Mouse (Mus musculus): Measurements from ENCODE around the gene Mpi. TPM values are rescaled to one million over a fixed set of nuclear protein-coding genes. Genes with fewer than 3 reads are reported as not detected.
A peak's percentile ranks its signal among the peaks of the same experiment; 100 is the strongest.

Gene Mpi
- polyA plus RNA-seq, 1 experiment, result 89.6 TPM

DNA sequence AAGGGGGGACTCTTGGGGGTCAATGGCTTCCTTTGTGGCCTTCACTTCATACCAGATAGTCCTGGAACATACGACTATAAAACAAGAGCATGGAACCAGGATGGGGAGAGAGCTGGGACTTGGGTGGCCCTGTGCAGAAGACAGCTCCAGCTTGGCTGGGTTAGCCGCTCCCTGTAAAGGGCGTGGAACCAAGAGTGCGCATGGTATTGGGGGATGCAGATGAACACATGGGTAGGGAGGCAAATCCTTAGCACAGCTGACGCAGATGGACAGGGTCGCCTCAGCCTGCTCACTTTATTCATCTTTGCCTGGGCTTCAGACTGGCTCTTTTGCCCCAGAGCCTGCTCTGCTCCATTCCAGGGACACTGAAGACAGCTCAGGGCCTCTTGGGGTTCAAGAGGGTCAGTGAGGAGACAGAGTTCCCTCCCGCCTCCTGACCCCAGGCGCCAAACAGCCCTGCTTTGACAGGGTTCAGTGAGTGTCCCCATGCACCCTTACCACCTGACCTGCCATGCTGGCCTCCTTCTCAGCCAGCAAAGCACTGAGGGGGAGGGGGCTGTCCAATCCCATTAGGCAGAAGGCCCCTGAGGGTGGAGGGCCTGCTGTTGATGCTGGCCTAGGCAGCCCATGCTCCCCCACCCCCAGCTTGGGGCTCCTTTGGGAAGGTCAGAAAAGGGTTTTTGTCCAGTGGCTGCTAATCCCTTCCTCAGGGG is 46.4 kb upstream of the Mpi start:
- no peak overlapping the region for H3K4me3 ChIP-seq
- H3K79me2 ChIP-seq (ENCODE audit: control insufficient read depth, insufficient read depth), result no peaks in the 10 kb centered on the region
- TF ChIP-seq MYOD1 (IDR thresholded peaks at IDR 0.05; ENCODE audit: control insufficient read depth in 1 of 3, insufficient read length in 2 of 3, low read depth in 2 of 3) (peak in 2 of 3 experiments; percentile 2 to 19), POLR2A (IDR thresholded peaks at IDR 0.05; ENCODE audit: insufficient read length, low read depth) (peak; percentile 10), TCF12 (IDR thresholded peaks at IDR 0.05; ENCODE audit: insufficient read depth, poor library complexity, severe bottlenecking) (no peak), CEBPB (IDR thresholded peaks at IDR 0.05; ENCODE audit: insufficient read depth, poor library complexity, severe bottlenecking) (no peak), MYOG (IDR thresholded peaks at IDR 0.05; ENCODE audit: control insufficient read depth in 1 of 3, insufficient read depth in 1 of 3, insufficient read length in 2 of 3, low read depth in 2 of 3) (peak in 1 of 3 experiments; percentile 36), POLR2AphosphoS2 (IDR thresholded peaks at IDR 0.05; ENCODE audit: insufficient read length, low read depth) (peak; percentile 59)
- no peak overlapping the region for H3ac ChIP-seq (ENCODE audit: control insufficient read depth, insufficient read length)
- peaks cover 18% of the 10 kb centered on the region for H3K36me3 ChIP-seq (ENCODE audit: control insufficient read depth, insufficient read depth)
- no peaks in the 10 kb centered on the region for H3K27me3 ChIP-seq (ENCODE audit: control insufficient read depth, insufficient read depth, insufficient read length)
- no peak overlapping the region for H3K4me2 ChIP-seq (ENCODE audit: low read depth)

DNA sequence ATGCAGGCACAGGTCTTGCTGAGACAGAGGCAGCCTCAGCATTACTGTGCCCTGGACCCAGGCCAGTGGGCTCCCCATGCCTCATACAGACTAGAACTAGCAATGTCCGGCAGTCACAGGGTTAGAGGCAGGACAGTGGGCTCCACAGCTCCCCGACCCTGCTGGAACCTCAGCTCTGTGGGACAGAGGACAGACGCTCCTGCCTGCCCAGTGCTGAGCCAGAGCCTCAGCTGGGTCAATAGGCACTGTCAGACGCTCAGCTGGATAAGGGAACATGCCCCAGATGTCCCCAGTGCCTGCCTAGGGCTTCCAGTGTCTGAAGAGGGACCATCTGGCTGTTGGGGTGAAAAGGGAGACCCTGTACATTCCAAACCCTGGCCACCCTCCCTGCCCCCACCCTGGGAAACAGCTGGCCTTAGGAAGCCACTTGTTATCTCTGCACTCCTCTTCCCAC is 45.4 kb upstream of the Mpi start:
- H3K36me3 ChIP-seq (ENCODE audit: control insufficient read depth, insufficient read depth), result peaks cover 18% of the 10 kb centered on the region
- H3ac ChIP-seq (ENCODE audit: control insufficient read depth, insufficient read length), result no peak overlapping the region
- H3K4me2 ChIP-seq (ENCODE audit: low read depth), result no peak overlapping the region
- TF ChIP-seq MAX (IDR thresholded peaks at IDR 0.05; ENCODE audit: low read depth) (no peak), TCF12 (IDR thresholded peaks at IDR 0.05; ENCODE audit: insufficient read depth, poor library complexity, severe bottlenecking) (no peak), MYOG (IDR thresholded peaks at IDR 0.05; ENCODE audit: control insufficient read depth in 1 of 3, insufficient read depth in 1 of 3, insufficient read length in 2 of 3, low read depth in 2 of 3) (peak in 2 of 3 experiments; percentile 28 to 82), CEBPB (IDR thresholded peaks at IDR 0.05; ENCODE audit: insufficient read depth, poor library complexity, severe bottlenecking) (no peak), REST (IDR thresholded peaks at IDR 0.05; ENCODE audit: insufficient read depth, insufficient read length) (no peak), MYOD1 (IDR thresholded peaks at IDR 0.05; ENCODE audit: control insufficient read depth in 1 of 3, insufficient read length in 2 of 3, low read depth in 2 of 3) (peak in 2 of 3 experiments; percentile 59 to 71), TCF3 (IDR thresholded peaks at IDR 0.05; ENCODE audit: insufficient read length, low read depth) (no peak), POLR2AphosphoS2 (IDR thresholded peaks at IDR 0.05; ENCODE audit: insufficient read length, low read depth) (peak; percentile 79), USF1 (IDR thresholded peaks at IDR 0.05; ENCODE audit: low read depth) (no peak), E2F4 (IDR thresholded peaks at IDR 0.05; ENCODE audit: insufficient read depth) (no peak), SRF (IDR thresholded peaks at IDR 0.05; ENCODE audit: control insufficient read depth, insufficient read length, low read depth) (no peak), POLR2A (IDR thresholded peaks at IDR 0.05; ENCODE audit: insufficient read length, low read depth) (no peak)
- H3K79me2 ChIP-seq (ENCODE audit: control insufficient read depth, insufficient read depth), result no peaks in the 10 kb centered on the region
- no peak overlapping the region for H3K4me3 ChIP-seq
- no peaks in the 10 kb centered on the region for H3K27me3 ChIP-seq (ENCODE audit: control insufficient read depth, insufficient read depth, insufficient read length)

DNA sequence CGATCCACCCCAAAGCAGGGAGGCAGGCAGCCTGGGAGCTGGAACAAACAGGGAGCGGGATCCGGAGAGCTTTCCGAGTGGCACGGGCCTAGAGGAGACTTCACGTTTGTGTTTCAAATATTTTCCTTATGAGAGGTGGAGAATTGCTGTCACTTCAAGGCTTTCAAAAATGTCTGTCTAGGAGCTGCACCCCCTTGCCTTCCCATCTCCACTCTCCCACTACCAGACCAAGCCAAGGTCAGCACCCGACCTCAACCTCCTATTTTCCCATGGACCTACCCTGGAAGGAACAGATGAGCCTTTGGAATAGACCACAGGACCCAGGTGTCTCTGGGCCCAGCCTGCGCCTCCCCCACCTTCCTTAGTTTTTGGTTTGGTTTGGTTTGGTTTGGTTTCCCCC is 44.7 kb upstream of the Mpi start:
- peaks cover 18% of the 10 kb centered on the region for H3K36me3 ChIP-seq (ENCODE audit: control insufficient read depth, insufficient read depth)
- H3K79me2 ChIP-seq (ENCODE audit: control insufficient read depth, insufficient read depth), result no peaks in the 10 kb centered on the region
- TF ChIP-seq REST (IDR thresholded peaks at IDR 0.05; ENCODE audit: insufficient read depth, insufficient read length), result no peak
- no peak for TF ChIP-seq TCF3 (IDR thresholded peaks at IDR 0.05; ENCODE audit: insufficient read length, low read depth)
- no peak for TF ChIP-seq MYOD1 (IDR thresholded peaks at IDR 0.05; ENCODE audit: control insufficient read depth in 1 of 3, insufficient read length in 2 of 3, low read depth in 2 of 3)
- no peak for TF ChIP-seq CEBPB (IDR thresholded peaks at IDR 0.05; ENCODE audit: insufficient read depth, poor library complexity, severe bottlenecking)
- TF ChIP-seq TCF12 (IDR thresholded peaks at IDR 0.05; ENCODE audit: insufficient read depth, poor library complexity, severe bottlenecking), result no peak
- TF ChIP-seq MAX (IDR thresholded peaks at IDR 0.05; ENCODE audit: low read depth), result no peak
- no peak for TF ChIP-seq E2F4 (IDR thresholded peaks at IDR 0.05; ENCODE audit: insufficient read depth)
- no peak for TF ChIP-seq MYOG (IDR thresholded peaks at IDR 0.05; ENCODE audit: control insufficient read depth in 1 of 3, insufficient read depth in 1 of 3, insufficient read length in 2 of 3, low read depth in 2 of 3)
- TF ChIP-seq POLR2A (IDR thresholded peaks at IDR 0.05; ENCODE audit: insufficient read length, low read depth), result no peak
- TF ChIP-seq USF1 (IDR thresholded peaks at IDR 0.05; ENCODE audit: low read depth), result no peak
- no peak for TF ChIP-seq SRF (IDR thresholded peaks at IDR 0.05; ENCODE audit: control insufficient read depth, insufficient read length, low read depth)
- TF ChIP-seq POLR2AphosphoS2 (IDR thresholded peaks at IDR 0.05; ENCODE audit: insufficient read length, low read depth), result no peak
- no peaks in the 10 kb centered on the region for H3K27me3 ChIP-seq (ENCODE audit: control insufficient read depth, insufficient read depth, insufficient read length)
- H3ac ChIP-seq (ENCODE audit: control insufficient read depth, insufficient read length), result no peak overlapping the region
- H3K4me3 ChIP-seq, result no peak overlapping the region
- H3K4me2 ChIP-seq (ENCODE audit: low read depth), result no peak overlapping the region

DNA sequence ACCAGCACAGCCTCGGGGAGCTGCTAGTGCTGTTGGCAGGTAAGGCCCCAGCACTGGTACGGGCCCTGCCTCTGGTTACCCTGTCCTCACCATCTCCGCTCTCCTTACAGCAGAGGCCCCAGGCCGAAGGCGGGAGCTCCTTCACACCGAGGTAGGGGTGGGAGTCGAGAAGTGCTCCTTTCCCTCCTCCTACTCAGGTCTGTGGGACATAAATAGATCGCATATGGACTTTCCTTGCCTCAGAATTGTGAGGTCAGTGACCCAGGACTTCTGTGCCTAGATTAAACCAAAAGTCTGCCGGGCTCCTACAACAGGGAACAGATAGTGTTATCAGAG is 41.6 kb upstream of the Mpi start:
- no peak overlapping the region for H3K4me3 ChIP-seq
- no peak overlapping the region for H3ac ChIP-seq (ENCODE audit: control insufficient read depth, insufficient read length)
- H3K4me2 ChIP-seq (ENCODE audit: low read depth), result no peak overlapping the region
- H3K36me3 ChIP-seq (ENCODE audit: control insufficient read depth, insufficient read depth), result peaks cover 18% of the 10 kb centered on the region
- no peak for TF ChIP-seq MAX (IDR thresholded peaks at IDR 0.05; ENCODE audit: low read depth)
- TF ChIP-seq E2F4 (IDR thresholded peaks at IDR 0.05; ENCODE audit: insufficient read depth), result no peak
- TF ChIP-seq TCF12 (IDR thresholded peaks at IDR 0.05; ENCODE audit: insufficient read depth, poor library complexity, severe bottlenecking), result no peak
- no peak for TF ChIP-seq TCF3 (IDR thresholded peaks at IDR 0.05; ENCODE audit: insufficient read length, low read depth)
- TF ChIP-seq POLR2AphosphoS2 (IDR thresholded peaks at IDR 0.05; ENCODE audit: insufficient read length, low read depth), result no peak
- TF ChIP-seq POLR2A (IDR thresholded peaks at IDR 0.05; ENCODE audit: insufficient read length, low read depth), result no peak
- no peak for TF ChIP-seq MYOD1 (IDR thresholded peaks at IDR 0.05; ENCODE audit: control insufficient read depth in 1 of 3, insufficient read length in 2 of 3, low read depth in 2 of 3)
- TF ChIP-seq REST (IDR thresholded peaks at IDR 0.05; ENCODE audit: insufficient read depth, insufficient read length), result no peak
- TF ChIP-seq USF1 (IDR thresholded peaks at IDR 0.05; ENCODE audit: low read depth), result no peak
- no peak for TF ChIP-seq MYOG (IDR thresholded peaks at IDR 0.05; ENCODE audit: control insufficient read depth in 1 of 3, insufficient read depth in 1 of 3, insufficient read length in 2 of 3, low read depth in 2 of 3)
- TF ChIP-seq SRF (IDR thresholded peaks at IDR 0.05; ENCODE audit: control insufficient read depth, insufficient read length, low read depth), result no peak
- TF ChIP-seq CEBPB (IDR thresholded peaks at IDR 0.05; ENCODE audit: insufficient read depth, poor library complexity, severe bottlenecking), result no peak
- peaks cover 10% of the 10 kb centered on the region for H3K79me2 ChIP-seq (ENCODE audit: control insufficient read depth, insufficient read depth)
- no peaks in the 10 kb centered on the region for H3K27me3 ChIP-seq (ENCODE audit: control insufficient read depth, insufficient read depth, insufficient read length)

Measured in myocyte (in vitro differentiated cells).